ENCODE assay signal across 9 mouse cellular contexts in the genomic region with DNA sequence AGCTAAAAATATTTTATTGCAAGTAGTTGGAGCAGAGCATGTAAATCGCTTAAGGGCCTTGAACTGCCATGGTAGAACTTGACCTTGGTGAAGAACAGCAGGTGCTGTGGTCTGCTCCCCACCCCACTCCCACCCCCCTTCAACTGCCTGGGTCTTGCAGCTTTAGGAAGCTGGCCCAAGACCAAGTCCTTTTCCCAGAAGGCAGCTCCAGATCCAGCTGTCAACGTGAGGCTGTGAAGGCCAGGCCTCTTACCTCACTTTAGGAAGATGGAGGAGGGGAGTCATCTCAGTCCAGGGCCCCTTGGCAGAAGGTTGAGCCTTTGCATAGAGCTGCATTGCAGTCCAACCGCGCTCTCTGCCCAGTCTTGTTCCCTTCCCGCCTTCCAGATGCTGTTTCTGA.
DNase-seq lines count a peak whose midpoint lies in the region; ATAC-seq lines count a peak whose summit lies in the region.
"Had no signal": no experiment of that assay in that cellular context is flagged by ENCODE, and none has a peak within 500 bp of the region (broad histone marks: within the 10 kb centered on the region; RNA-seq: fewer than 3 reads in every experiment).

No protein-coding gene starts in this region.

- H3K4me1 ChIP-seq in midbrain, embryonic 14.5 days (ENCODE audit: control insufficient read depth, insufficient read depth, low read length), result no peaks in the 10 kb centered on the region
- H3K4me1 ChIP-seq in midbrain, embryonic 15.5 days, result 0 out of 2 replicates have a peak, but pooled peaks cover 5% of the 10 kb centered on the region
- H3K4me1 ChIP-seq in stomach, embryonic 16.5 days (ENCODE audit: control insufficient read depth, insufficient read depth, low read length), result peaks cover 8% of the 10 kb centered on the region; the same call in 1 of the 2 replicates

- H3K4me3 ChIP-seq in midbrain, embryonic 14.5 days (replicated peaks; ENCODE audit: low read depth, low read length), result no peak overlapping the region
- no peak overlapping the region for H3K4me3 ChIP-seq in midbrain, embryonic 15.5 days
- H3K4me3 ChIP-seq in stomach, embryonic 16.5 days (replicated peaks; ENCODE audit: low read length), result no peak overlapping the region

- 76% methylated on average over 5 of the region's 5 CpGs for WGBS in midbrain, embryonic 14.5 days
- 77% methylated on average over 5 of the region's 5 CpGs for WGBS in midbrain, embryonic 15.5 days
- 42% methylated on average over 5 of the region's 5 CpGs for WGBS in stomach, embryonic 16.5 days

- intact Hi-C loops in heart, postnatal 36 days (cut with DNase I), result no loop called here
- intact Hi-C loops in heart, postnatal 10 days (cut with DNase I), result no loop called here

- H3K27ac ChIP-seq in midbrain, embryonic 14.5 days (replicated peaks; ENCODE audit: low read depth, low read length), result no peak overlapping the region
- no peak overlapping the region for H3K27ac ChIP-seq in midbrain, embryonic 15.5 days
- peak overlapping the region; percentile 51 for H3K27ac ChIP-seq in stomach, embryonic 16.5 days (ENCODE audit: low read length)

- 0 out of 2 replicates have a peak, but pooled peaks cover 4% of the 10 kb centered on the region for H3K9me3 ChIP-seq in midbrain, embryonic 14.5 days (ENCODE audit: control insufficient read depth, low read length)
- H3K9me3 ChIP-seq in midbrain, embryonic 15.5 days, result no peaks in the 10 kb centered on the region
- peaks cover 6% of the 10 kb centered on the region; the same call in 1 of the 2 replicates for H3K9me3 ChIP-seq in stomach, embryonic 16.5 days (replicated peaks; ENCODE audit: control insufficient read depth, low read length)

- no peaks in the 10 kb centered on the region for H3K36me3 ChIP-seq in midbrain, embryonic 14.5 days (ENCODE audit: control insufficient read depth, insufficient read depth, low read length)
- no peaks in the 10 kb centered on the region for H3K36me3 ChIP-seq in midbrain, embryonic 15.5 days (replicated peaks)
- no peaks in the 10 kb centered on the region for H3K36me3 ChIP-seq in stomach, embryonic 16.5 days (ENCODE audit: control insufficient read depth, insufficient read depth, low read length)

- H3K27me3 ChIP-seq in midbrain, embryonic 14.5 days (ENCODE audit: control insufficient read depth, insufficient read depth, low read length), result no peaks in the 10 kb centered on the region
- H3K27me3 ChIP-seq in midbrain, embryonic 15.5 days (replicated peaks), result no peaks in the 10 kb centered on the region
- no peaks in the 10 kb centered on the region for H3K27me3 ChIP-seq in stomach, embryonic 16.5 days (ENCODE audit: control insufficient read depth, insufficient read depth, low read length)

- DNase-seq in heart, adult 11 months, result peak; percentile 91
- DNase-seq in heart, postnatal 36 days, result no peak
- peak; percentile 25 for DNase-seq in midbrain, embryonic 14.5 days
- DNase-seq in heart, postnatal 10 days, result peak; percentile 59 to 61
- no peak for DNase-seq in frontal cortex, postnatal 25 days (ENCODE audit: low spot score in 2 of 2)
- DNase-seq in urinary bladder, postnatal 25 days (ENCODE audit: low spot score), result no peak
- DNase-seq: cerebellum, adult 9-10 months had no signal

- no peak overlapping the region for H3K4me2 ChIP-seq in midbrain, embryonic 14.5 days (ENCODE audit: low read length)
- no peak overlapping the region for H3K4me2 ChIP-seq in midbrain, embryonic 15.5 days
- no peak overlapping the region for H3K4me2 ChIP-seq in stomach, embryonic 16.5 days (ENCODE audit: low read depth, low read length)

- H3K9ac ChIP-seq in midbrain, embryonic 14.5 days (replicated peaks; ENCODE audit: low read length), result no peak overlapping the region
- no peak overlapping the region for H3K9ac ChIP-seq in midbrain, embryonic 15.5 days
- no peak overlapping the region for H3K9ac ChIP-seq in stomach, embryonic 16.5 days (ENCODE audit: low read length)

- no peak for ATAC-seq in midbrain, embryonic 14.5 days (ENCODE audit: low FRiP score, low TSS enrichment)
- ATAC-seq in midbrain, embryonic 15.5 days (replicated peaks), result no peak
- peak; percentile 53 for ATAC-seq in stomach, embryonic 16.5 days (ENCODE audit: insufficient read depth, low FRiP score)

Comparison
In these comparisons a context has a peak if more than half of its experiments do, and no peak if none do; other contexts are left out.
1. DNase-seq: peak in heart, adult 11 months (single experiment), midbrain, embryonic 14.5 days (single experiment) and heart, postnatal 10 days (2 of 2); none in heart, postnatal 36 days (0 of 2), frontal cortex, postnatal 25 days (0 of 2) and urinary bladder, postnatal 25 days (single experiment).